Mouse (Mus musculus): Measurements from ENCODE around the gene Gm28053.

DNA sequence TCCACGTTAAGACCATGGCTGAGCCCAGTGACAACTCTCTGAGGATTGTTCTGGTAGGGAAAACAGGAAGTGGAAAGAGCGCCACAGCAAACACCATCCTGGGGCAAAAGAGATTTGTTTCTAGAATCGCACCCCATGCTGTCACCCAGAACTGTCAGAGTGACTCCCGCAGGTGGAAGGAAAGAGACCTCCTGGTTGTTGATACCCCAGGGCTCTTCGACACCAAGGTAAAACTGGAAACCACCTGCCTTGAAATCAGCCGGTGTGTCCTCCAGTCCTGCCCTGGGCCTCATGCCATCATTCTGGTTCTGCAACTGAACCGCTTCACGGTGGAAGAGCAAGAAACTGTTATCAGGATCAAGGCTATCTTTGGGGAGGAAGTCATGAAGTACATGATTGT, 5.1 kb downstream of the Gm28053 start:
- no peak for TF ChIP-seq GATA1 (IDR thresholded peaks at IDR 0.05; ENCODE audit: low read length)
- TF ChIP-seq TAL1 (IDR thresholded peaks at IDR 0.05; ENCODE audit: low read length): no peak

All from erythroblast, embryonic 14.5 days (primary cell).